Mouse (Mus musculus) bone marrow macrophage, adult 2 months (primary cell): ENCODE measurements around the gene Lepr. TPM values are rescaled to one million over a fixed set of nuclear protein-coding genes. Genes with fewer than 3 reads are reported as not detected.
"Not testable (repeated sequence)": the region's sequence is repeated elsewhere in the genome, so short reads cannot be mapped to it uniquely, and the experiment has no call there.

Experiments
- H3K27ac ChIP-seq: 2 replicates; pipeline ENCODE4 v1.5.1; 2012; ENCODE audit warnings: low read depth, low read length; ENCODE audit not compliant: insufficient read depth
- H3K4me1 ChIP-seq: 2 replicates; pipeline ENCODE4 v1.6.1; 2012; ENCODE audit warnings: low read length; ENCODE audit not compliant: control insufficient read depth, insufficient read depth
- H3K4me3 ChIP-seq: 2 replicates; pipeline ENCODE4 v1.5.1; 2012; ENCODE audit warnings: mild to moderate bottlenecking, low read length, moderate library complexity; ENCODE audit not compliant: insufficient read depth
- CTCF ChIP-seq: IDR thresholded peaks from 2 replicates; pipeline ENCODE4 v1.5.1; 2012; ENCODE audit warnings: low read depth, mild to moderate bottlenecking, low read length, moderate library complexity
- POLR2A ChIP-seq: IDR thresholded peaks from 2 replicates; pipeline ENCODE4 v1.6.1; 2012; ENCODE audit warnings: mild to moderate bottlenecking, low read depth, low read length, borderline replicate concordance
- polyA plus RNA-seq: library from polyadenylated mRNA; stranded (reverse); fragments of >200 nt; gene quantifications from 2 replicates; pipeline ENCODE4 v1.2.4, GENCODE M21; 2012; ENCODE audit not compliant: missing spikeins, insufficient read depth, insufficient read length

Gene Lepr
- polyA plus RNA-seq, 1 experiment = not detected

- no peak for TF ChIP-seq CTCF
- TF ChIP-seq POLR2A = no peak
Observed at GRCm38 (mm10) chr4:101712563-101712962, 4.6 kb upstream of the Lepr start.

GRCm38 (mm10) chr4:101715302-101715701 lies 1.9 kb upstream of the Lepr start:
- Histone ChIP-seq H3K27ac (no peak overlapping the region), H3K4me1 (no peaks in the 10 kb centered on the region), H3K4me3 (no peak overlapping the region)
- TF ChIP-seq CTCF (no peak), POLR2A (no peak)

More at GRCm38 (mm10) chr4:101712563-101712962, 4.6 kb upstream of the Lepr start:
- H3K27ac ChIP-seq = no peak overlapping the region
- H3K4me1 ChIP-seq = no peaks in the 10 kb centered on the region
- no peak overlapping the region for H3K4me3 ChIP-seq

GRCm38 (mm10) chr4:101715805-101716204 lies 1.4 kb upstream of the Lepr start:
- no peak overlapping the region for H3K4me3 ChIP-seq
- no peak for TF ChIP-seq POLR2A
- no peak for TF ChIP-seq CTCF
- H3K27ac ChIP-seq = no peak overlapping the region
- H3K4me1 ChIP-seq = no peaks in the 10 kb centered on the region

GRCm38 (mm10) chr4:101718991-101719580 lies 1.9 kb downstream of the Lepr start:
- TF ChIP-seq POLR2A = no peak
- no peak for TF ChIP-seq CTCF
- Histone ChIP-seq H3K27ac (no peak overlapping the region), H3K4me1 (no peaks in the 10 kb centered on the region), H3K4me3 (no peak overlapping the region)

- TF ChIP-seq CTCF = no peak
- H3K27ac ChIP-seq = no peak overlapping the region
- H3K4me3 ChIP-seq = no peak overlapping the region
- no peaks in the 10 kb centered on the region for H3K4me1 ChIP-seq
Observed at GRCm38 (mm10) chr4:101721705-101722104, 4.5 kb downstream of the Lepr start.

- Histone ChIP-seq H3K27ac (no peak overlapping the region), H3K4me3 (no peak overlapping the region), H3K4me1 (no peaks in the 10 kb centered on the region)
- TF ChIP-seq CTCF (no peak), POLR2A (no peak)
Observed at GRCm38 (mm10) chr4:101741973-101742372, 24.8 kb downstream of the Lepr start.

- H3K27ac ChIP-seq = no peak overlapping the region
- H3K4me3 ChIP-seq = no peak overlapping the region
- TF ChIP-seq POLR2A = no peak
- TF ChIP-seq CTCF = no peak
- no peaks in the 10 kb centered on the region for H3K4me1 ChIP-seq
Observed at GRCm38 (mm10) chr4:101745534-101745933, 28.3 kb downstream of the Lepr start.

GRCm38 (mm10) chr4:101760490-101760889 lies 43.3 kb downstream of the Lepr start:
- H3K27ac ChIP-seq = no peak overlapping the region
- H3K4me1 ChIP-seq = no peaks in the 10 kb centered on the region
- no peak overlapping the region for H3K4me3 ChIP-seq
- TF ChIP-seq POLR2A (no peak), CTCF (no peak)

GRCm38 (mm10) chr4:101843923-101844322 lies 126.7 kb downstream of the Lepr start, which contains the start of gene B020004J07Rik:
B020004J07Rik (minus strand) TSS chr4:101844023.
- H3K27ac ChIP-seq, H3K4me3 ChIP-seq, H3K4me1 ChIP-seq: not testable (repeated sequence)

GRCm38 (mm10) chr4:101850908-101851307 lies 133.7 kb downstream of the Lepr start:
- H3K4me1 ChIP-seq = no peaks in the 10 kb centered on the region
- H3K4me3 ChIP-seq = no peak overlapping the region
- H3K27ac ChIP-seq = no peak overlapping the region
- TF ChIP-seq CTCF (no peak), POLR2A (no peak)

GRCm38 (mm10) chr4:101860873-101861272 lies 143.7 kb downstream of the Lepr start:
- Histone ChIP-seq H3K27ac (no peak overlapping the region), H3K4me3 (no peak overlapping the region), H3K4me1 (no peaks in the 10 kb centered on the region)
- TF ChIP-seq CTCF = no peak
- TF ChIP-seq POLR2A = no peak
